Mouse (Mus musculus): ENCODE results near the gene Fam241b.
"Not testable (repeated sequence)": the region's sequence is repeated elsewhere in the genome, so short reads cannot be mapped to it uniquely, and the experiment has no call there.

The Fam241b gene

DNA sequence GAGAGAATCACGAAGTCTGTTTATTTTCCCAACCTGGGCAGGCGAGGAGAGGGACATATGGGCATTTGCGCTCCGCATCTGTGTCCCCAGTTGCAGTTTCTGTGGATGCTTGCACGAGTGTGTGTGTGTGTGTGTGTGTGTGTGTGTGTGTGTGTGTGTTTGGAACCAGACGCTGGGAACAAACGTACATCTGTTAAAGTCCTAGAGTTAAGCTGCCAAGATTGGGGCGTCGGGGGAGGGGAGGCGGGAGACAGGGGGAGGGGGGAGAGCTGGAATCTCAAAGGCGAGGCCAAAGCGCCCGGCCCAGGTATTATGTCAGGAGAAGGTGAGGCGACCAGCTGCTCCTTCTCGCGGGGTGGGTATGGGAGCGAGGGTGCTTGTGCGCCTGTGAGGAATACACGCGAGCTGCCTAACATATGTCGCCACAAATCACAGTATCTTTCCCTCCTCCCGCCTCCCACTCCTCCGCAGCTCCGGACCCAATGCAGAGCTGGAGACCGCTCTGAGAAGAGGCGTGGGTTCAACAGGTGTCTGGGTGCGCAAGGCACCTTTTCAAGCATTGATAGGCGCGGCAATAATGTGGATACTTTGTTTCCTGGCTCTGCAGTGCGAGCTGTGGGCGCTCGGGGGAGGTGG is 15.3 kb downstream of the Fam241b start:
- DNase-seq (ENCODE audit: low read depth) = no peak

DNA sequence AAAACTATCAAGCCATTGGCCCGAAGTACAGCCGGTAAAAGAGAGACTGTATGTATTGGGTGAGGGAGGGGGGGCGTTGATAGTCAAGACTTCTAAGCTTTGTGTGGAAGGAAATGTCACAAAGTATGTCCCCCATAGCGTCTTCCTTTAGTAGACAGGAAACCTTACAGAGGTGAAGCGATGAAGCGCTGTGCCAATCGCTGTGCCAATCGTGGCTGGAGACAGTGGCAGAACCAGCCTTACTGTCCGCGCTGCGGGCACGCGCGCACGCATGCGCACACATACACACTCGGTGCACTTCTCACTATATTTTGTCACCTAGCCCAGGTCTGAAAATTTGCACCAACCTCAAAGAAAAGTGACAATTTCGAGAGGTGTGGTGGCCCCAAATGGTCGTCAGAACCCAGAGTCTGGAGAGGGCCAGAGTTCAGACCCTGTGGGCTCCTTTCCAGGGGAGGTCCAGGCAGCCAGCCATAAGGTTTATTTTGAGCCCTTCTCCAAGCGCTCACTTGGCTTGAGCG is 15.9 kb downstream of the Fam241b start:
- DNase-seq (ENCODE audit: low read depth) = no peak

DNA sequence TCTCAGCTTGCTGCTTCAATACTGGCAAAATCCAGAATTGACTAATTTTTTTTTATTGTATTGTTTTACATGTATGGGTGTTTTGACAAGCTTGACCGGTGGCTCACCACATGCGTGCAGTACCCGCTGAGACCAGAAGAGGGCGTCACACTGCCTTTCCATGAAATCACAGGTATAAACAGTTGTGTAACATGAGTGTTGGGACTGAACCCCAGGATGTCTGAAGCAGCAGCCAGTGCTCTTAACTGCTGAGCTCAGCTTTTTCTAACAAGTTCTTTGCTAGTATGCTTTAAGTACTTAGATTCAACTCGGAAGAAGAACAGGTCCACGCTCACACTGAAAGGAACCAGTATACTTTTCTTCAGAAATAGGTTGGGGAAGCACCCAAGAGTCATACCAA is 16.6 kb downstream of the Fam241b start:
- peak; percentile 6 for DNase-seq (ENCODE audit: low read depth)

DNA sequence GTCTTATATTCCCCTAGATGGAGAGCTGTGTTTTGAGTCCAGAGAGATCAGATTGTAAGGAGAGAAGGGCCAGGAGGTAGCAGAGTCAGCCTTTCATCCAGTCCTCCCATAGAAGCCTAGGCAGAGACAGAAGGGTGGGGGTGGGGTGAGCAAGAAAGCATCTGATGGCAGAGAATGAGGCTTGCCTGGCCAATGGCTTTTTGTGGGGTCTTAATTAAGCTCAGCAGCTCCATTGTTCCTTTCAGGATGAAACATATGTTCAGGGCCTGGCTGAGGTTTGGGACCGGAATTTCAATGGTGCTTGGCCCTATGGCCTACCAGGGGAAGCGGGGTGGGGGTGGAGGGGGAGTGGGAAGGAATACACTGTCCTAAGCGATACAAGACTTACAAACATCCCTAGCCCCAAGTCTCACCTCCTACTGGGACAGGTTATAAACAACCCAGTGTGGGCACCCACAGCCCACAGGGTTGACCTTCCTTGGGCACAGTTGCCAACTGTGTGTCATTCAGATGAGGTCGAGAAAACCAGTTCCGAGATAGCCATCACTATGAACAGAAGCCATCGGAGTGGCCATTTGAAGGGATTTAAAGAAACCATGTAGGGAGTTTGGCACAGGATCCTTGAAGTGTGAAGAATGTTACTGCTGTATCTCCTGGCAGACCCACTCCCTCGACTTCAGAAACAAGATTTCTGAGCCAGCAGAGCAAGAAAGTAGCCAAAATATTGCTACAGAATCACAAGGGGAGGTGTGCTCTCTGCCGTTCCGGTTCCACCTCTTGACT is 29.7 kb downstream of the Fam241b start:
- no peak for DNase-seq (ENCODE audit: low read depth)

DNA sequence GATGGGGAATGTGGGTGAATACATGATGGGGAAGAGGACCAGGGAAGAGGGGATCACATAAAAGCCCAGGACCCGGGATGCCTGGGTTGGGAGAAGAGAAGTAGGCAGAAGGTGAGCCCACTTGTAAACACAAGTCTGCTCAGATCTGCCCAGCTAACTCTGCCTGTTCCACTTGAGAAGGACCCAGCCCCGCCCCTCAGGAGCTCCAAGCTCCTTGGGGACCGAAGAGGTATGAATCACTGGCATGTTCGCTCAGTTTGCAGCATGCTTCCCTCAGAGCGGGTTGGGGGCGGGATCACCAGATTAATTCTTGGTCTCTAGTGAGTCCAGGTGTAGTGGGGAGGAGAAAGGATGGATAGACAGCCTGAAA is 32.5 kb downstream of the Fam241b start:
- DNase-seq (ENCODE audit: low read depth) = no peak

DNA sequence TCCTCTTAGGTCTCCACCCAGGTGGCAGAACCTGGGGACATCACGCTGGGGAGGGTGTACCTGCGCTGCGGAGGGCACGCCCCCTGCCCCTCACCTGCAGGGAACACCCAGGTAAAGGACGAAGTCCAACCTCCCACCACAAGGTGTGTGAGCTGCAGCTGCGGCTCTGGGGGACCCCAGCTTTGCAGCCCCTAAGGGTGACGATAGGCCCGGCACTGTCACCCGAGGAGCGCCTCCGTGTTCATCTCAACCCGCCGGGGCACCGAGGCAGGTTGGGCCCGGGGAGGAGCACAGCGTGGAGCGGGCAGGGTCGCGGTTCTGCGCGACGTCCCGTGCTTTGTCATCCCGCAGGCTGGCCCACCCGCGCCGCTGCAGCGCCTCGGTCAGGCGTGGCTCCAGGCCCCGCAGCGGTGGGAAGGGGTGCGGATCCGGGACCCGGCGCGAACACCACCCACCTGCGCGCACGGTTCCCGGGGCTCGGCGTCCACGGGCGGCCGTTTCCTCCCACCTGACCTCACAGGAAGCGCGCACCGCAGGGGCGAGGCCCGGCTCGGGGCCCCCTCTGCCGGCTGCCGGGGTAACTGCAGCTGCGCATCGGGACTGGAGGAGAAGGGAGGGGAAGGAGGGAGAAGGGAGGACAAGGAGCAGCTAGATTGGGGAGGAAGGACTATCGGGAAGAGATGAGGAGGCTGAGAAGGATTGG is 33.1 kb downstream of the Fam241b start:
- no peak for DNase-seq (ENCODE audit: low read depth)

DNA sequence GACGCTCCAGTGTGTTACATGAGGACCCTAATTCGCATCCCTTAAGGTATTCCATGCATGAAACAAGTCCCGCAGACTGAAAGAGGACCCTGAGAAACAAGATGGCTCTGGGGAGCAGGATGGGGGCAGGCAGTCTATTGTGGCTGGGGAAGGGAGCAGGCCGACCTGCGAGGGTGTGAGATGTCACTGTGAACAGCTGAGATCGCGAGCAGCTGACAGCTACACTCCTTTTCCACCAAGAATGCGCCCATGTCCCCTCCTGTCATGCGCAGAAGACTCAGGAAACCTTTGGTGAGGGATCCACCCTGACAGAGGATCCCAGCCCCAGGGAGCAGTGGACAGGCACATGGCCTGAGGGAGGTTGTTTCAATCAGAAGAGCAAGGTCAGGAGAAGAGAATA is 36.7 kb downstream of the Fam241b start:
- DNase-seq (ENCODE audit: low read depth) = no peak

DNA sequence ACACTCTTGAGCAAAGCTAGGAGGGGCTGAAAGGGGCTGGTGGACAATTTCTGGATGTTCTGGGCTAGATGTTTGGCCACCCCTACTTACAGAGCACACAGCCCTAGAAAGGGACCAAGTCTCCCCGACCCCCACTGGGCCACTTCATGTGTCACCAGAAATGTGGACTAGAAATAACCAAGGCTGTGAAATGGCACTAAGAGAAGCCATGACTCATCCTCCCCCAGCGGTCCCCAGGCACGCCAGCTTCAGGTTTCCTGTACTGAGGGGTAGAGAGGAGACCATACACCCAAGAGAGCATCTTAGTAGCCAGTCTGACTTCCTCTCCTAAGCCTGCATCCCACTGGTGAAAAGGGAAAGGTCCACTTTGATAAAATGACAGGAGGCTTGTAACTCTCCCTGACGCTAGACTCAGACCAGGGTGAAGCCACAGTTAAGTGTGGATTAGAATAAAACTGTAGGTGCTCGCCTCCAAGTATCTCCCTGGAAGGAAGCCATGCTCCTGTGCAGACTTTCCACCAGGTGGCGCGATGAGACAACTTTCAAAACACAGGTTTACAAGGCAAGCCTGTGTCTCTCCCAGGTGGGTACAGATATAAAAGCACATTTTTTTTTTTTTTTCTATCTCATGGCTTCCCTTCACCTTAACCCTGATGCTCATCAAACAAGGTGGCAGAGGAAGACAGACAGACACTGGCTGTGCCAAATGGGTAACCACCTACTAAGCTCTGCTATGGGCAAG is 38.7 kb downstream of the Fam241b start:
- peak; percentile 67 for DNase-seq (ENCODE audit: low read depth)

DNA sequence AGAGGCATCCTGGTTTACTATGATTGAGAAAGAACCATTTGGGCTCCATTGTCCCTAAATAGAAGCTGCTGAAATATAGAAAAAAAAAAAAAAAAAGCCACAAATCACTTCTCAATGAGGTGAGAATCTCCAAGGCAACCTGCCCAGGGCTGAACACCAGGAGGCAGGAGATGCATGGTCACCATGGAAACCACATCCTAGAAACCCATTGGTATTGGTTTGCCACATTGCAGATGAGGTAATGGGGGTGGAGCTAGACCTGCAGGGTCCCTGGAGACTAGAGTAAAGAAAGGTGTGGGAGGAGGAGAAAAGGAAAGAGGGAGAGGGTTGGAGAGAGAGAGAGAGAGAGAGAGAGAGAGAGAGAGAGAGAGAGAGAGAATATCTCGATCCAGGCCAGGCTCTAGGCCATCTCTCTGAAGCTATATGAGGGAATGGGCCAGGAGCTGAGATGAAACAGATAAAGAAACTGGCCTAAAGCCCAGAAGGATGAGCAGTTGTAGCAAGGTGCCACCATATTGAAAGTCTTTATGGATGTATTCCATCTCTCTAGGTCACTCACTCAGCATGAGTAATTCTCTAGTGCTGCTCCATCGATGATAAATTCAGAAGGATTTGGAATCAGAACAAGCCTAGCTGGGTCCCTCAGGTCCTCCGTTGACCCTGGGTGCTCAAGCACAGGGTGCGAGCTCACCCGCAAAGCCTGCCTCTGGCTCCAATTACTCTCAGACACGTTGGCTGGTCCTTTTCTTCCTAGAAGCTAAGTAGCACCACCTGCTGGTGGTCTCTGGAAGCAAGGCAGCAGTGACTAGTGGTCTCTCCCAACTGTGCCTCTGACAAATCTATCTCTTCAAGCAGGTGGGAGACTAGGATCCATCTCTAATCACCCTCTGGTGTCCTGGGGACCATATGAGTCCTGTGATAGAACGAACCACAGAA is 41.9 kb downstream of the Fam241b start:
- DNase-seq (ENCODE audit: low read depth) = peak; percentile 67

DNA sequence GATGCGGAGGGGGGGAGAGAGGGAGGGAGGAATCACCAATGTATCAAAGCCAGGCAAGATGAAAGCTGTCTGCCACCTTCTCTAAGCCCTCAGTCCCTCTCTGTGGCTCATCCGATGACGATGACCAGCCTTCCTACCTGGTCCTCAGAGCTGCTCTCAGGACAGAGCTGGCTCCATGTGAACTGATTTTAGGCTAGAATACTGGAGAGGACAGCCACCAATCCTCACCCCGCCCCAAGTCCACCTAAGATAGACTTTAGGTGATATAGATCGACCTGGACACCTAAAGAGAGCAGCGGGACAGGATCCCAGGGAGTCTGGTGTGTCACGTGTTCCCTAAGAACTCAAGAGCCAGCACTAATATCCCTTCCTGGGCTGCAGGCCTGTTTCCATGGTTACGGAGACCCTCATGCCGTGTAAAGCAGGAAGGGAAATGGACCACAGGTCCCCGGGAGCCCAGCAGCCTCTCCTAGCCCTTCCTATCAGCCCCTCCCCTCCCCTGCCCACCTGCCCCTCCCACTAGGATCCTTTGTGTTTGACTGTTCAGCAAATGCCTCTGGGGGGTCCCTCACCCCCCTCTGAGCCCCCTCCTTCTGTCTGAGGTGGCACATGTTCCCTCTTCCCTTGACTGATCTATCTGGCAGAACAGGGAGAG is 43.8 kb downstream of the Fam241b start:
- no peak for DNase-seq (ENCODE audit: low read depth)

DNA sequence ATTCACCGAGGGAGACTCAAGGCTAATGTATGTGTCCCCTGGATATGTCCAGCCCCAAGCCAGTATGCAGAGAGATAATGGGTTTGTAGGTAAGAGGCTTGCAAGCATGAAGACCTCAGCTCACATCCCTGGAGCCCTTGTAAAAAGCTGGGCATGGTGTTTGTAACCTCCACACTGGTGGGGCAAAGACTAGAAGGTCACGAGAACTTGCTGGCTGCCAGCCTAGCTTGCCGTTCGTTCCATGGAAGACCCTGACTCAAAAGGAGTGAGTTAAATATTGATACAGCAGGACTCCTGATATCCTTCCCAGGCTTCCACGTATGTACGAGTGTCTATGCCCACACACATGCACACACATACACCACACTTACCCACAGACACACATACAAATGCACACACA is 49.3 kb downstream of the Fam241b start:
- no peak for DNase-seq (ENCODE audit: low read depth)

DNA sequence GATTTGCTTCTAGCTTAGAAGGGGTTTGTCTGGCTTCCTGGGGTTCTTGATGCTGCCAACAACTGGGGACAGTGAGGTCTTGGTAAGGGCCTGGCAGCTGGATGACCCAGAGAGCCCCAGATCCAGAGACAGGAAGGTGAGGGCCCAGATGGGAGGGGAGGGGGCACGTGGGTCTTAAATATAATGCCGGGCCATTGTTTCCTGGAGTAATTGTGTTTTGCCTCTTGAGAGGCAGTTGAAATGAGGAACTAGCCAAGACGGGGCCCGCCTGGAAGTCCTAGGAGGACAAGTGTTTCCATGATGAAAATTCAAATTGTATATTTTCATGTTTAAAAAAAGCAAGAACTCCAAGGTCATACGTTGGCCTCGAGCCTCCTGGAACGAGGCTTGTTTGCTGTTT is 49.8 kb downstream of the Fam241b start:
- DNase-seq (ENCODE audit: low read depth) = peak; percentile 4

DNA sequence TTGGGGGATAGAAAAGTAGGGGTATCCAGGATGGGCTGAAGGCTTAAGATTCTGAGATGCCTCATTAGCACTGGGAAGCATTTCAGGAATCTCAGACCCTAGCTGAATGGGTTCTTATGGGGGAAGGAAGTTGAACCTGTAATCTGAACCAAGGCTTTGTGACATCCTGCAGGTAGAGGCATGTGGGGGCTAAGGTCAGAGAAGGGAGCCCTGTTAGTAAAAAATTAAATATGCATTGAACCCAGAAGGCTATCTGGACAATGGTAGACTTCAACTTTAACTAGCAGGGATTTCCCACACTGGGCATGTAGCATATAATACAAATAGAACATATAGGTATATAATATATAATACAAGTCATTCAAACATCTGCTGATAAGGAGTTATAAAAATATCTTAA is 54.2 kb downstream of the Fam241b start:
- DNase-seq (ENCODE audit: low read depth) = no peak

DNA sequence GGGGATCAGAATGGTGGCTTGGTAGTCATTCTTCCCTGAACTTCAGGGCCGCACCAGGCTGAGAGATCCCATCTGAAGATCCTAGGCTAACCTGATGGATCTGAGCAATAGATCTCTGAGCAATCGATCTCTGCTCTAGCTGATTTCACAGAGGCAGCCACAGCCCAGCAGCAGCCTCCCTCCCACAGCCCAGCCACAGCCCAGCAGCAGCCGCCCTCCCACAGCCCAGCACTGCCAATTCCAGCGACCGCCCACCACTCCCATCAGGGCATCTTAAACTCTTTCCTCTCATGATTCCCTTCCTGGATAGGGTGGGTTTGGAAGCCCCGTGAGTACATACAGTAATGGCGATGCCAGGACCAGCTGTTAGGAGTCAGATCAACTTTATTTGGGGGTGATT is 54.6 kb downstream of the Fam241b start:
- no peak for DNase-seq (ENCODE audit: low read depth)

DNA sequence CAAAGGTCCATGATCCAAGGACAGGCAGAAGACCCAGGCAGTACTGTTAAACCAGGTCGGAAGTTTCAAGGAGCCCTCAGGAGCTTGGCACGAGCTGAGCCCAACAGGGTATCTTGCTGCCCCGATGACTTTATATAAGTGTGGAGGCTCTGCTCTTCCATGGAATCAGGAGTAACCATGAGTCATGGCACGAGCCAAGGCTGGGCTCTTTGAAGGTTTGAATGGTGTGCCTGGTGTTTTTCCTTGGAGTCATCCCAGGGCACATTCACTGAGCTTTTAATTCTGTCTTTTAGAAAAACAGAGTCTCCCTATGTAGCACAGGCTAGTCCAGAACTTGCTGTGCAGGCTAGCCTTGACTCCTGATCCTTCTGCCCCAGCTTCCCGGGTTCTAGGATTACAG is 55.3 kb downstream of the Fam241b start:
- no peak for DNase-seq (ENCODE audit: low read depth)

DNA sequence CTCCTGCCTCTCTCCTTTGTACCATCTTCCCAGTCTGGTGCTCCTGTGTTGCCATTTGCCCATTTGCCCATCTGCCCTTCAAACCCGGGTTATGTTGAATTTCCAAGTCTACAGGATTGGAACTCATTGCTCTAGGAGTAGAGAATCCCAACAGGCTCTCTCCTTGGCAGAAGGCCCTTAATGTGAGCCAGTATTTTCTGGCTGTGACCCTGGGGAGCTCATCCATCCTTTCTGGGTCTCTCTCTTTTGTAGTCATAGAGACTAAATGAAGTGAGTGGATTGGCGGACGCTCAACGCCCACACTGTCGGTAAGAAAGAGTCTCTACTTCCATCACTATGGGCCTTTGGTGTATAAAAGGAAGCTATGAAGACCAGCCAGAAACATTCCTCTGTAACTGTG is 56.9 kb downstream of the Fam241b start:
- DNase-seq (ENCODE audit: low read depth) = no peak

DNA sequence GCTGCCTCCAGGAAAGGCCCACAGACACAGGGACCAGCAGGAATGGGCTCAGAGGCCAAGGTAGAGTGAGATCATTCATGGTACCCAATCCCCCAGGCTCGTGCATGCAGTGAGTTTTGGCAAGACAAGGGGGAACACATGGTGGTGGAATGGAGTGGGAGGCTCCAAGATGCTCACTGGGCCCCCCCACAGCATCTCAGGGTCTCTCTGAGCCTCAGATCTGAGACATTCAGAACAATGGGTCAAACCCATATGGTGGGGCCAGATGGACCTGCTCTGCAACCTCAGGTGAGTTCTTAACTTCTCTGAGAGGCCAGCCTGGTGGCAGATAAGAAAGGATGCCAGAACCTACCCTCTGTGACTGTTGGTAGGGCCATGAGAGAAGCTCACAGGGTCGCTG is 57.7 kb downstream of the Fam241b start:
- DNase-seq (ENCODE audit: low read depth) = no peak

DNA sequence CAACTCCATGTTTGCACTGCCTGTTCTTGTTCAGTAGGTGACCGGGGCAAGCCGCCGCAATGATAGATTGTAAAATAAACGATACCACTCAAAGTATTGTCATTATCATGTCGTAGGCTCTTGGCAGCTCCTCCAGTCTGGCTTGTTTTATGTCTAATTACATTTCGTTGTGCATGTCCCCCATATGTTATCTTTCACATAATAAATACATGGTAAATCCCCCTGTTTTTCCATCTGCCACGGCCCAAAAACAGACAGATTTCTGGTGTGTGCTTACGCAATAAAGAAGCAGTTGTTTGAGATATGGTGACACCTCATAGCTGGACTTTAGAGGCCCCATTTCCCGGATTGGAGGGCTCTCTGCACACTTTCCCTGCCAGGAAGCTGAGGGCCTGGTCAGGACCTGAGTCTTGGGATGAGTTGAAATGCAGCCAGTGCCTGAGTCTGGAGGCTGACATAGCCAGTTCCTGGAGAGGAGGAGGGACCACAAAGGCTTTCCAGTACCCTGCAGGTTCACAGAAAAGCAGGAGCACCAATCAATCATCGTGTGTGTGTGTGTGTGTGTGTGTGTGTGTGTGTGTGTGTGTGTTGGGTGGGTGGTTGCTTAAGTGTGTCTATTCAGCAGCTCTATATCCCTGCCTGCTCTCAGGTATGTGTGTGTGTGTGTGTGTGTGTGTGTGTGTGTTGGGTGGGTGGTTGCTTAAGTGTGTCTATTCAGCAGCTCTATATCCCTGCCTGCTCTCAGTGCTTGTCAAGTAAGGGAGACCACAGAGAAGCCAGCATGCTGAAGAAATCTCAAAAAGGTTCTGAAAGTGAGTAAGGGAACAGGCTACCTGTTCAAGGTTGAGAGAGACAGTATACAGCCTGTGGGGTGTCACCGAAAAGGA is 67.2 kb downstream of the Fam241b start:
- no peak for DNase-seq (ENCODE audit: low read depth)

DNA sequence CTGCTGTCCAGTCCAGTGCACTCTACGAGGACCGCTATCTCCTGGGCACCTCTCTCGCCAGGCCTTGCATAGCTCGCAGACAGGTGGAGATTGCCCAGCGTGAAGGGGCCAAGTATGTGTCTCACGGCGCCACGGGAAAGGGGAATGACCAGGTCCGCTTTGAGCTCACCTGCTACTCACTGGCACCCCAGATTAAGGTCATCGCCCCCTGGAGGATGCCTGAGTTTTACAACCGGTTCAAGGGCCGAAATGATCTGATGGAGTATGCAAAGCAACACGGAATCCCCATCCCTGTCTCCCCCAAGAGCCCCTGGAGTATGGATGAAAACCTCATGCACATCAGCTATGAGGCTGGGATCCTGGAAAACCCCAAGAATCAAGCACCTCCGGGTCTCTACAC is 72.4 kb downstream of the Fam241b start:
- not testable (repeated sequence) for DNase-seq (ENCODE audit: low read depth)

DNA sequence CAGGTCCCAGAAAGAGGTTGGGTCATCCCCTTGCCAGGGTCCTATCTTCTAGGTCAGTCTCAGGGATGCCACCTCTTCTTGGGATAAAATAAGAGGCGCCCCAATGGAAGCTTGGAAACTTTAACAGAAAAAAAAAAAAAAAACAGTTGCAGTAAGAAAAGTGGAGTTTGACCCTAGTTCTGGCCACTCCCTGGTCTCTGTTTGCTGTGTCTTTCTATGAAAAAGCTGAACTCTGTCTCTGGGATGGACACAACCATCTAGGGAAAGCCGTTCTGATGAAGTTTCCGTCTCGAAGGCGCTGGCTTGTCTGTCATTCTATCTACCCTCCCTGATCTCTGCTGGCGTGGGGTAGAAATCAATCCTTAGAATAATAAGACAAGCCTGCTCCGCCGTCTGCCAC is 73.1 kb downstream of the Fam241b start:
- no peak for DNase-seq (ENCODE audit: low read depth)
